Mouse (Mus musculus) liver, embryonic 14.5 days (tissue): ENCODE measurements around the gene Gm28043.

ENCODE experiments used
- CTCF ChIP-seq: IDR thresholded peaks from 2 replicates; pipeline ENCODE4 v1.5.1; 2016; ENCODE audit warnings: antibody characterized with exemption, low read depth, control low read depth
- EP300 ChIP-seq: IDR thresholded peaks from 2 replicates; pipeline ENCODE4 v1.6.1; 2016; ENCODE audit warnings: antibody characterized with exemption, low read depth

- TF ChIP-seq CTCF (no peak), EP300 (no peak)
These were observed 116.7 kb downstream of the Gm28043 start for GRCm38 (mm10) chr17:29731266-29731952.
